Mouse (Mus musculus) neural tube, embryonic 14.5 days (tissue): Measurements from ENCODE around the gene Arl6ip4. TPM values are rescaled to one million over a fixed set of nuclear protein-coding genes. Genes with fewer than 3 reads are reported as not detected.

Source experiments
- ATAC-seq: fragments of 200-750 bp; cut with Nextera tagmentation; 2 replicates; pipeline ENCODE4 v1.8.0; 2017; ENCODE audit warnings: low read depth, mild to moderate bottlenecking, moderate TSS enrichment, moderate library complexity
- H3K27ac ChIP-seq: fragments of 300-500 bp; sonication (generic); 2 replicates; pipeline ENCODE4 v1.5.1; 2014; ENCODE audit warnings: low read depth, mild to moderate bottlenecking, control low read depth, low read length, moderate library complexity, mixed read lengths
- H3K27me3 ChIP-seq: fragments of 300-500 bp; sonication (generic); 2 replicates; pipeline ENCODE4 v1.6.1; 2014; ENCODE audit warnings: low read length; ENCODE audit not compliant: control insufficient read depth, insufficient read depth
- H3K36me3 ChIP-seq: fragments of 300-500 bp; sonication (generic); 2 replicates; pipeline ENCODE4 v1.6.1; 2014; ENCODE audit warnings: low read length, mixed read lengths; ENCODE audit not compliant: control insufficient read depth, insufficient read depth
- H3K4me1 ChIP-seq: fragments of 300-500 bp; sonication (generic); 2 replicates; pipeline ENCODE4 v1.6.1; 2014; ENCODE audit warnings: low read length; ENCODE audit not compliant: control insufficient read depth, insufficient read depth
- H3K4me2 ChIP-seq: fragments of 300-500 bp; sonication (generic); 2 replicates; pipeline ENCODE4 v1.6.1; 2014; ENCODE audit warnings: mild to moderate bottlenecking, low read depth, low read length, control low read depth
- H3K4me3 ChIP-seq: fragments of 300-500 bp; sonication (generic); 2 replicates; pipeline ENCODE4 v1.5.1; 2014; ENCODE audit warnings: low read depth, low read length, control low read depth, mixed read lengths
- H3K9ac ChIP-seq: fragments of 300-500 bp; sonication (generic); replicated peaks from 2 replicates; pipeline ENCODE4 v1.6.1; 2014; ENCODE audit warnings: low read depth, mild to moderate bottlenecking, control low read depth, low read length, mixed read lengths
- H3K9me3 ChIP-seq: fragments of 300-500 bp; sonication (generic); 2 replicates; pipeline ENCODE4 v1.6.1; 2016; ENCODE audit warnings: low read length; ENCODE audit not compliant: control insufficient read depth
- WGBS: fragments of 180-500 bp; shearing (Covaris S2); extraction: QIAGEN DNeasy Blood & Tissue Kit; methylation state at CpG from one replicate; pipeline ENCODE4 v1.1.7; 2014; 5-methylcytosine and 5-hydroxymethylcytosine counted together
- polyA plus RNA-seq: library from polyadenylated mRNA; unstranded; fragments of >200 nt; fragmentation: Nextera tagmentation; extraction: Ambion mirVana; gene quantifications from 2 replicates; pipeline ENCODE4 v1.2.1, GENCODE M21; 2014

The Arl6ip4 gene
- polyA plus RNA-seq, 1 experiment from 2014 or later: 76.2 TPM

- ATAC-seq: no peak
- Histone ChIP-seq H3K9me3 (no peaks in the 10 kb centered on the region), H3K27me3 (no peaks in the 10 kb centered on the region), H3K9ac (peak overlapping the region; percentile 76), H3K36me3 (peaks cover 25% of the 10 kb centered on the region), H3K4me1 (peaks cover 29% of the 10 kb centered on the region), H3K4me2 (peak overlapping the region; percentile 78), H3K4me3 (peak overlapping the region; percentile 62), H3K27ac (peak overlapping the region; percentile 76; the same call in 1 of the 2 replicates)
- WGBS: 24% methylated on average over 7 of the region's 7 CpGs
These were observed 358 bp upstream of the Arl6ip4 start for GRCm38 (mm10) chr5:124115531-124115930.

DNA sequence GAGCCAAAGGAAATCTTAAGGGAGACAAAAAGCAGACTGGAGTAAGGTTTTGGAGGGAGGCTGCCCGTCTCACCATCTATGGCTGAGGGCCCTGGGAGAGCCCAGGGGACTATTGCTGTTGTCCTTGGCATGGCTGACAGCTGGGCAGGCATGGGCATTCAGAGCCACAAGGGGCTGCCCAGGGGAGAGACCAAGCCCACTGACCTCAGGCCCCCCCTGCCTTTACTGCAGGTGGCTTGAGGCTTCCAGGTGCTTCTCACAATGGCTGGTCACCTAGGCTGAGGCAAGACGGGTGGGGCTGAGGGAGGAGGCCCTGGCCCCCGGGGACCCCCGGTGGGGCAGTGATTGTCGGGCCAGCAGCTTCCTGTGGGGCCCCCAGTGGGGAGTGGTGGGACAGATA lies 3.3 kb downstream of the Arl6ip4 start:
- H3K27ac ChIP-seq: no peak overlapping the region
- no peak for ATAC-seq
- H3K9me3 ChIP-seq: no peaks in the 10 kb centered on the region
- H3K4me1 ChIP-seq: peaks cover 15% of the 10 kb centered on the region
- no peak overlapping the region for H3K4me2 ChIP-seq
- H3K27me3 ChIP-seq: no peaks in the 10 kb centered on the region
- H3K36me3 ChIP-seq: peaks cover 56% of the 10 kb centered on the region
- H3K9ac ChIP-seq: no peak overlapping the region
- H3K4me3 ChIP-seq: no peak overlapping the region
- WGBS: 83% methylated on average over 5 of the region's 5 CpGs

- H3K27me3 ChIP-seq: no peaks in the 10 kb centered on the region
- no peaks in the 10 kb centered on the region for H3K9me3 ChIP-seq
- no peak overlapping the region for H3K4me3 ChIP-seq
- H3K9ac ChIP-seq: no peak overlapping the region
- WGBS: 91% methylated on average over 18 of the region's 18 CpGs
- H3K4me2 ChIP-seq: no peak overlapping the region
- H3K4me1 ChIP-seq: peaks cover 2% of the 10 kb centered on the region; the same call in 1 of the 2 replicates
- H3K36me3 ChIP-seq: peaks cover 61% of the 10 kb centered on the region
- no peak overlapping the region for H3K27ac ChIP-seq
- no peak for ATAC-seq
These were observed 6.5 kb downstream of the Arl6ip4 start for GRCm38 (mm10) chr5:124122357-124122756.

DNA sequence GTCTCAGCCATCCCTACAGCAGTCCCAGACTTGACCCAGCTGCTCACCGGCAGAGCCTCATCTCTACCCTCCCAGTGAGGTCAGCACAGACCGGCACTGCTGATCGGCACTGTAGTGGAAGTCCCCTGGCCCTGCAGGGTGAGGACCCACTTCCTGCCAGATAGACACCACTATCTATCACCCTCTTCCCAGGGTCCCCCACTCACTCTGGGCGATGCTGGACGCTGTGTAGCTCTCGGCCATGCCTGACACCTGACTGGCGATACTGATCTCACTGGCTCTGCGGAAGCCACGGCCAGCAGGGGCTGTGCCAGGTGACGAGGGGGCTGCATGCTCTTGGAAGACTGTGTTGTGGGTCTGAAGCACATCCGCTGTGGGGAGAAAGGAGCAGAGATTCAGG lies 9.2 kb downstream of the Arl6ip4 start:
- 92% methylated on average over 11 of the region's 11 CpGs for whole genome bisulfite sequencing
- H3K9ac ChIP-seq: no peak overlapping the region
- no peak overlapping the region for H3K4me3 ChIP-seq
- no peak for ATAC-seq
- H3K36me3 ChIP-seq: peaks cover 52% of the 10 kb centered on the region
- no peak overlapping the region for H3K4me2 ChIP-seq
- H3K27ac ChIP-seq: no peak overlapping the region
- H3K4me1 ChIP-seq: no peaks in the 10 kb centered on the region
- no peaks in the 10 kb centered on the region for H3K9me3 ChIP-seq
- H3K27me3 ChIP-seq: no peaks in the 10 kb centered on the region

- Histone ChIP-seq H3K4me2 (no peak overlapping the region), H3K9ac (no peak overlapping the region), H3K27me3 (no peaks in the 10 kb centered on the region), H3K4me1 (no peaks in the 10 kb centered on the region), H3K4me3 (no peak overlapping the region), H3K27ac (no peak overlapping the region), H3K36me3 (peaks cover 37% of the 10 kb centered on the region), H3K9me3 (no peaks in the 10 kb centered on the region)
- ATAC-seq: no peak
- 83% methylated on average over 5 of the region's 5 CpGs for WGBS
These were observed 18.4 kb downstream of the Arl6ip4 start for GRCm38 (mm10) chr5:124134261-124134660.

DNA sequence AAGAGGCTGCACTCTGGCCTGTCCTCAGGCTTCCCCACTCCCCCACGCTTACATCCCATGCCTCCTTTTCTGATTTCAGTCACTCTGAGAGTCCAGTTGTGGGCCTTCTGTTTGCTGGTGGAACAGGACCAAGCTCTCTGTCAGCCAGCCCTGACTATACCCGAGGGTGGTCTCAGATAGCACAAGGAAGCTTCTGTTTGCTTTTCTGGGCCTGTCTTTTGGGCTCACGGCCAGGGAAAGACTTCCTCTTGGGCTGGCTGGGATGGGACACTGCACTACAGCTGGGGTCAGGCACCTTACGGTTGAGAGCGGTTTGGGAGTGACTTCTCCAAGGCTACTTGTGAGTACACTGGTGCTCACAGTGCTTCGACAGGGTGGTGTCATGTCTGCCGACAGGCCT lies 22.2 kb downstream of the Arl6ip4 start:
- Histone ChIP-seq H3K9me3 (no peaks in the 10 kb centered on the region), H3K27me3 (no peaks in the 10 kb centered on the region), H3K4me2 (no peak overlapping the region), H3K27ac (no peak overlapping the region), H3K4me1 (no peaks in the 10 kb centered on the region), H3K36me3 (peaks cover 22% of the 10 kb centered on the region), H3K4me3 (no peak overlapping the region), H3K9ac (no peak overlapping the region)
- WGBS: 75% methylated on average over 7 of the region's 7 CpGs
- no peak for ATAC-seq

- Histone ChIP-seq H3K4me3 (no peak overlapping the region), H3K27ac (no peak overlapping the region), H3K36me3 (0 out of 2 replicates have a peak, but pooled peaks cover 6% of the 10 kb centered on the region), H3K4me2 (no peak overlapping the region), H3K27me3 (no peaks in the 10 kb centered on the region), H3K9me3 (no peaks in the 10 kb centered on the region), H3K9ac (no peak overlapping the region), H3K4me1 (no peaks in the 10 kb centered on the region)
- ATAC-seq: no peak
- WGBS: 62% methylated on average over 5 of the region's 5 CpGs
These were observed 33.1 kb downstream of the Arl6ip4 start for GRCm38 (mm10) chr5:124149028-124149427.

DNA sequence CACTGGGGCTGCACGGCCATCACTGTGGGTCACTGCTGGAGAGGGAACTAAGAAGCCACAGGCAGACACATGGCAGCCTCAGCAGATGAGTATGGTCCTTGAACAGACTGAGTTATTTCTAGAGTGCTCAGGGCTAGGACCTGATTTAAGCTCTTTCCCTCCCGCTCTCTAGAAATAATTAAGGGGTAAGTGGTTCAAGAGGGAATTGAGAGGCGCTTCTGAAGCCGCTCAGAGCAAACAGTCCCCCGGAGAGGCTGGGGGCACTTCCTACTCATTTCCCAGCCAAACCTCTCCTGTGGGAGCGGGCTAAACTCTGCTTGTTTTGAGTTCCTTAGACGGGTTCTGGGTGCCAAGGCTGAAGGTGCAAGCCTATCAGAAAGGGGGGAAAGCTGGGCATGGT lies 35.0 kb downstream of the Arl6ip4 start:
- no peak overlapping the region for H3K4me2 ChIP-seq
- no peak overlapping the region for H3K9ac ChIP-seq
- H3K36me3 ChIP-seq: 0 out of 2 replicates have a peak, but pooled peaks cover 6% of the 10 kb centered on the region
- 84% methylated on average over 7 of the region's 7 CpGs for WGBS
- no peaks in the 10 kb centered on the region for H3K27me3 ChIP-seq
- H3K9me3 ChIP-seq: no peaks in the 10 kb centered on the region
- no peak overlapping the region for H3K4me3 ChIP-seq
- H3K4me1 ChIP-seq: no peaks in the 10 kb centered on the region
- no peak overlapping the region for H3K27ac ChIP-seq
- ATAC-seq: no peak

GRCm38 (mm10) chr5:124152734-124153133 lies 36.8 kb downstream of the Arl6ip4 start:
- Histone ChIP-seq H3K4me1 (no peaks in the 10 kb centered on the region), H3K4me2 (no peak overlapping the region), H3K4me3 (no peak overlapping the region), H3K36me3 (0 out of 2 replicates have a peak, but pooled peaks cover 6% of the 10 kb centered on the region), H3K27ac (no peak overlapping the region), H3K9me3 (no peaks in the 10 kb centered on the region), H3K9ac (no peak overlapping the region), H3K27me3 (no peaks in the 10 kb centered on the region)
- no peak for ATAC-seq
- 88% methylated on average over 4 of the region's 4 CpGs for WGBS
